Mouse (Mus musculus) adrenal gland, postnatal 10 days (tissue): Measurements from ENCODE around the gene Trank1. TPM values are rescaled to one million over a fixed set of nuclear protein-coding genes. Genes with fewer than 3 reads are reported as not detected.
A peak's percentile ranks its signal among the peaks of the same experiment; 100 is the strongest.

Source experiments
- DNase-seq: peaks from one replicate; pipeline ENCODE4 v3.0.0; 2021; ENCODE audit warnings: mixed read lengths
- total RNA-seq, 2 experiments: library from RNA; stranded (reverse); gene quantifications; 2 replicates each; pipeline ENCODE4 v1.2.3; 2021

Gene Trank1
- total RNA-seq, 2 experiments from 2014 or later, result 44.7 to 51.7 TPM

DNA sequence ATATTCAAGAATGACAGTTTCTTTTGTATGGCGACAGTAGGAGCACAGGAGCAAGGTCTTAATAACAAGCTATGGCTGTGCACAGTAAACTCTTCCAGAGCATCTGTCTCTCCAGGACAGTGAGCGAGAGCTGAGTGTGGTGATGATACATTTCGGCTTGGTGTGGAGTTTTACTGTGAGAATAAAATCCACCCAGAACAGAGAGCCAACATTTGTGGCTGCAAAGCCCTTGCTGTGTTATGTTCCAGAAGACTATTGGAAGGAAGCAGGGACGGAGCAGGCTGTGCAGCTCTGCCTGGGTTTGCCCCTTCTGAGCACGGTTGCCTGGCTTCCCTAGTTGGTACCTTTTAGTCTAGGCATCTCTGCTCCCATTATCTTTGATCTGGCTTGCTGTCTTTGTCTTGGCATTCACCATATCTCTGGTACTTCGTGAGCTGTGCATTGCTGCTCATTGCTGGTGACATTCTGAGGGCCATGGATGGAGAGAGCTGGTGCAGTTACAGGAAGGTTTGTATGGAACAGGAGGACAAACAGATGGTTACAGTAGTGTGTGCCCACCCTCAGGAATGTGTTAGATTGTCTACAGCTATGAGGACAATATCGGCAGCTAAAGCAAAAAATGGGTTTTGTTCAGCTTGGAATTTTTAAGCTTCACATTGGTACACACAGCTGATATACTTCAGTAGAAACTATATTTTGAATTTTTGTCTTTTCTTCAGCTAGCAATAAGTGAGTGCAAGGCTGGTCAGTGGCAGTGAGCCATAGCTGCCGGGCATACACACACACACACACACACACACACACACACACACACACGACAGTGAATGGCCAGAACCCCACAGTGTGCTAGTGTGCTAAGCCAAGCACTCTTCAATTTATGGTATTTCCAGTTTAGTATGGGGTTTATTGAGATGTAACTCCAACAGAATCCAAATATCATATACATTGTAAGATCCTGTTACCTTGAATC is 69.8 kb downstream of the Trank1 start:
- DNase-seq, result no peak

GRCm38 (mm10) chr9:111382469-111382868 is 70.9 kb downstream of the Trank1 start:
- no peak for DNase-seq

GRCm38 (mm10) chr9:111383046-111383445 is 71.5 kb downstream of the Trank1 start:
- DNase-seq, result no peak

GRCm38 (mm10) chr9:111383756-111384155 is 72.2 kb downstream of the Trank1 start:
- DNase-seq, result no peak

- DNase-seq, result no peak
Measured at GRCm38 (mm10) chr9:111385526-111386491, 74.3 kb downstream of the Trank1 start.

DNA sequence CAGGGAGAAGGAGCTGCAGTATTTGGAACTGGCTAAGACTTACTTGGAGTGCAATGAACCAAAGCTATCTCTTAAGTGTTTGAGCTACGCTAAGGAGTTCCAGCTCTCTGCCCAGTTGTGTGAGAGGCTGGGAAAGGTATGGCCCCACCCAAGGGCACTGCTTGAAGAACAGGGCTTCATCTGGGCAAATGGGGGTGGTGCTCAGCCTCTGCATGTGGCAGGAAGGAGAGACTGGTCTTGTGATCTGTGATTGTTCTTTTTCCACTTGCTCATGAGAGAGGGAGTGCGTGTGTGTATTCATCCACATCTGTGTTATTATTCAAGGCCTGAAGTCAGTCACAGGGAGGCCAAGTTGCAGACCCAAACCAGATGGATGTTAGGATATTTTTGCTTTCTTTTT is 75.0 kb downstream of the Trank1 start:
- DNase-seq, result no peak

- no peak for DNase-seq
Measured at GRCm38 (mm10) chr9:111387576-111387975, 76.0 kb downstream of the Trank1 start.

- peak; percentile 70 for DNase-seq
Measured at GRCm38 (mm10) chr9:111390016-111390415, 78.5 kb downstream of the Trank1 start.

DNA sequence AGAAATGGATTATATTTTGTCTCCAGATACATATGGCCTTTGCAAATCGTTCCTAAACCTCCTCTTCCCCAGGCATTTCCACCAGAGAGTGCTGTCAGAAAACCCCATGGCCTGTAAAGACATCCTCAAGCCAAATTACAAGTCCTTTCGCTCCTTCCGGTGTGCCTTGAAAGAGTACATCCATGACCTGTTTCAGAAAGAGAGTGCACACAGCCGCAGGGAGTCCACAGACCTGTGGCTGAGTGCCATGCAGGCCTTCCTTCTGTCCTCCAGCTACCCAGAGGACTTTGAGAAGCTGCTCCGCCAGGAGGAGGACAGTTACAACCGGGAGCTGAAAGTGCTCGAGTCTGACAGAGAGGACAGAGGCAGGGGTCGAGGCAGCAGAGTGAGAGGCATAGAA is 79.5 kb downstream of the Trank1 start:
- DNase-seq, result no peak

DNA sequence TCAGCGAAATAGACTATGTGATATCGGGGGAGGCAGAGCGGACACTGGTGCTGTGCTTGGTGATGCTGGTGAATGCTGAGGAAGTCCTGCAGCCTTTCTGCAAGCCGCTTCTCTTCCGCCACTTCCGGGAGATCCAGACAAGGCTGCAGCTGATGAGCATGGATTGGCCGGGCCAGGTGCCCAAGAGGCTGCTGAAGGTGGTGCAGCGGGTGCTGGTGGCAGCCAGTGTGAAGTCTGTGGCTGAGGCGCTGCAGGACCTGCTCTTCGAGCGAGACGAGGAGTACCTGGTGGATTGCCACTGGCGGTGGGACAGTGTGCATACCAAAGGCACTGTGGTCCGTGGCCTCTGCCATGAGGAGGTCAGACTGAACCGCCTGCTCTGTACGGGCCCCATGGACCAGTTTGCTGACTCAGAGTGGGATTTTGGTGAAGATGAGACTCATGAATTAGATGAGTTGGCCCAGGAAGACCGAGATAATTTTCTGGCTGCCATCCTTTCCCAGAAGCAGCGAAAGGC is 80.4 kb downstream of the Trank1 start:
- DNase-seq, result no peak

DNA sequence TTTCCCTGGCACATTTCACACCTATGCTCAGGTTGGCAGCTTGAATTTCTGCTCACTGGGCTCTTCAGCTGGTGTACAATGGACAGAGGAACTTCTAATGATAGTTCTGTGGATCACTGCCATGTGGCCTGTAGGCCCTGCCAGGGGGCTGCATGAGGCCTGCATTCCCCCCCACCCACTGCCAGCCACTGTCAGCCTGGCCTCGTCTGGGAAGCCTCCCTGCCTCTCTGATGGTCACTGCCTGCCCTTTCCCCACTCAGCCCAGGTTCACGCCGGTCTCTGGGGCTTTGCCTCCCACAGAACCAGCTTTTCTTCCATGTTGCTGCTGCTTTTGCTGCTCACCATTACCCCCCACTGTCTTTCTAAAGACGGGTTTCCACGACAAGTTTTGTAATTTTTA is 83.7 kb downstream of the Trank1 start:
- no peak for DNase-seq

DNA sequence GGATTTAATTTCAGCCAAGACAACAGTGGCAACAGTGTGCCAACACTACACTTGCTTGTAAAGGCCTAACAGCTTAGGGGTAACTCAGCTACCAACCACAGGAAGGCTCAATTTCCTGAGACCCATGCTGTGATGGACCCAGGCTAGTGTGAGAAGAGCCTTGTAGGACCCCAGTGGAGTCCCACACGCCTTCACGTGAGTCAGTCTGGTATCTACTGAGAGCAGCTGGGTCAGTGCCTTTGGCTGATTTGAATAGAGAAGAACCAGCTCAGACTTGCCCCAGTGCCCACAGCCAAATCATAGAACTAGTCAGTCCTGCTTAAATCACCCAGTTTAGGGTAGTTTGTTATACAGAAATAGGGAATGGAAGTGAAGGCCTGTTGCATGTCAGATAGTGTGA is 86.5 kb downstream of the Trank1 start:
- no peak for DNase-seq

DNA sequence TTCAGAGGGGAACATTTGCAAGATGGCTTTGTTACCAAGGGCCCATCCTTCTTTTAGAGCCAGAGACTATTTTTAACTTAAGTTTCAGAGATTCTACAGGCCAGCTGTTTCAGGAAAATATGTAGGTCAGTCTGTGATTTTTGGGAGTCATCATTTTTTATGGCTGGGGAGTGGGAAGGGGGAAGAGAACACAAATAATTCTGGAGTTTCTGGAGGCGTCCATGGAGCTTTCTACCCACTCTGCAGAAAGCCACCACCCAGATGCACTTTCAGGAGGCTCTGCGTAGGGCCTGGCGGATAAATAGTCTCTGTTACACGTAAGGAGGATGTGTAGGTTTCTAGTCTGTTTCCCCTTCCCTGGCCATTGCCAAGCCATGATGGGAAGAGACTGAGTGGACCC is 88.5 kb downstream of the Trank1 start:
- DNase-seq, result no peak

GRCm38 (mm10) chr9:111403159-111403558 is 91.6 kb downstream of the Trank1 start:
- no peak for DNase-seq

- no peak for DNase-seq
Measured at GRCm38 (mm10) chr9:111404346-111405079, 93.0 kb downstream of the Trank1 start.

DNA sequence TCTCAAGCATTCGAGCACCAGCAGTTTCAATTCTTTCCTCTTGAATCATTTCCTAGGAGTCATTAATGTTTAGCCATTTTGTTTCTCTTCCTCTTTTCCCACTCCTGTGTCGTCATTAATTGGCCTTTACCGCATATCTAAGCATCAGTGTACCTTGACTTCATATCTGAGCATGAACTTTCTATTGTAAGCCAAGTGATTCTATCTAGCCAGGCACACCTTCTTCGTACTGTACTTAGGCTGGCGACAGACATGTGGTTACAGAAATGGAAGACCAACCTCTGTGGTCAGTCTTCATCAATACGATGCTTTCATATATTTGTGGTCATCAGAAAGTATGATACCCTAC is 93.5 kb downstream of the Trank1 start:
- no peak for DNase-seq

- DNase-seq, result no peak
Measured at GRCm38 (mm10) chr9:111408012-111408411, 96.5 kb downstream of the Trank1 start.

DNA sequence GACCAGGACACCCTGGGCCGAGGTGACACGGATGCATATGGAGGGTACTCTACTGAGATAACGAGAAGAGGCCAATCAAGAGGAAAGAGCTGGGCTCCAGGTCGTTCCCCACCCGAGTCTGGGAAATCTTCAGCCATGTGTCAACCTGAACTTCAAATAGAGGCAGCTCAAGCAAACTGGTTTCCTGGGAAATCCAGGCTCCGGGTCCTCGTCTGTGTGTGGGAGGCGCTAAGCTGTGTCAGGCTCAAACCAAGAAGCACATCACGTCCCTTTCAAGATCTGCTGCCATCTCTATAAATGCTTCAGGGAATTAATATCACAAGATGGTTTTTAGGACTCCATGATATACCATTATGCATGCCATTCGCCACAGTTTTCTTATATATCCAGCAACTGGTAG is 96.9 kb downstream of the Trank1 start:
- no peak for DNase-seq

DNA sequence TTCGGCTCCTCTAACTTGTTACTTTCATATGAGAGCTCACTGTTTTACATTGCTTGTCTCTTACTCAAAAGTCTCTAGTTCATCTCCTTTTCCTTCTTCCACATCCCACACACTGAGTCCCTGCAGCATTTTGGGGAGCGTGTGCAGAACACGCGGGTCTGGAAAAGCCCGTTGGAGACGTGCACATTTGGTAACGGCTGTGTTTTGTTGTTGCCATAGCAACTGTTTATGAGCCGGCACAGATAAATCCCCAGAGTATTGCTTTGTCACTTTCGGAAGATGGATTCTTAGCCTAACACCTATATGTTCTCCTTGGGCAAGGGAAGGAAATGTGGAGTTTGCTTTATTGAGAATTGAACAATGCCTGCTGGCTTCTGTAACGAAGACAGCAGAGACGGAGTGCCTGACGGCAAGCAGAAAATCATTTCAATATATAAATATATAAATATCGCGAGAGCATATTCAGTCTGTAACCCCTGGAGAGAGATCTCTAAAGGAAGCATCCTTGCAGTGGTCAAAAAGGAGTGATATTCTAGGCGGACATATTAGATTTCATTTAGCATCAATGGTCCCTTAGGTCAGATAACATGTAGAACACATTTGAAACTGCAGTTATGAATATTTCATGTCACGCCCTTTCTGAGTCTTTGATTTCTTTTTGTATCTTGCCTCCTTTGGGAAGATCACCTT is 101.1 kb downstream of the Trank1 start:
- DNase-seq, result no peak

DNA sequence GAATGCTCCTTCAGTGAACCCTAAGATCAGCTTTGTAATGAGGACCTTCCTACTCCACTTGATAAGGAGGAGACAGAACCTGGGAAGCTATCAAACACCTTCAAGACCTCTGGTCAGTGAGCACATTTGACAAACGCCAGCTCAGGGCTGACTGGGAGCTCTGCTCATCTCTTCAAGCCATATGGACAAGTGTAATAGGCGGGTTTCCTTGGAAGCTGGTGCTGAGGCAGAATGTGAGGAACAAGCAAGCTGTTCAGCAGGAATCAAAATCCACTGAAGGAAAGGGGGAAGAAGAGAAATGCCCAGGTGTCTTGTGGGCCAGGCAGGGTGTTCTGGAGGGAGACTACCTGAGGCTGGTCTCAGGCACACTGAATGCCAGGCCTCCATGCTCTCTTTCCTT is 110.3 kb downstream of the Trank1 start:
- no peak for DNase-seq

- no peak for DNase-seq
Measured at GRCm38 (mm10) chr9:111422567-111422966, 111.0 kb downstream of the Trank1 start.
